Mouse (Mus musculus): ENCODE results near the gene Gpr68. TPM values are rescaled to one million over a fixed set of nuclear protein-coding genes. Genes with fewer than 3 reads are reported as not detected.

The Gpr68 gene
- total RNA-seq (2012; rRNA removed) (0.04 TPM in 1 of 2 replicates, not detected in the other), polyA plus RNA-seq (2012; ENCODE audit: insufficient read depth in 1 of 2, insufficient read length in 2 of 2, low read depth in 1 of 2, low replicate concordance in 2 of 2, missing spikeins in 1 of 2) (not detected)

- DNase-seq (ENCODE audit: low read depth, low spot score) = no peak
- H3K4me3 ChIP-seq (ENCODE audit: control insufficient read depth in 1 of 2, insufficient read depth in 1 of 2, low read depth in 2 of 2, low read length in 2 of 2) = no peak within 1 kb of the TSS
- H3K9ac ChIP-seq (ENCODE audit: control insufficient read depth, low read depth, low read length, poor library complexity, severe bottlenecking) = no peak within 1 kb of the TSS
Observed at GRCm38 (mm10) chr12:100907598-100908297, at the start of gene Gpr68. TSS of gene Gpr68 (minus strand) at chr12:100908198.

DNA sequence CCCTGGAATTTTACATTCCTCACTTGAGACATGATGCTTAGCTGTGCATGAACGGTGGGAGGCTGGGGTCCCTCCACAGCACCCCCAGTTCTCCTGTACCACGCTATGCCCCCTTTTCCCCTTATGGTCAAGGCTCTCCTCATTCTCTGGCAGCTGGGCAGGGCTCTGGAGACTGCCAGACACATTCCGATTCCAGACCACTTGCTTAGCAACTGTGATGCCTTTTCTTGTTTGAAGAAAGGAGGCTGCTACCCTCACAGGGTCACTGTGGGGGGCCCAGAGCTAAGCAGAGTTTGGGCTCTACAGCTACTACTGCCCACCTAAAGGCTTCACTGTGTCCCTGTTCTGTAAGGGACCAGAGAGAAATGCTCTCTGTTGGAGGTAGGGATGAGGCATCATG lies 49.3 kb upstream of the Gpr68 start:
- Histone ChIP-seq H3K27me3 (ENCODE audit: control insufficient read depth in 1 of 2, insufficient read depth in 2 of 2, low read length in 2 of 2) (no peaks in the 10 kb centered on the region), H3K36me3 (ENCODE audit: control insufficient read depth in 1 of 2, insufficient read depth in 2 of 2, low read length in 2 of 2) (peaks cover 0 to 45% of the 10 kb centered on the region in 2 experiments; a peak in 2 of 4 replicates), H3K79me2 (ENCODE audit: control insufficient read depth, insufficient read depth, low read length, poor library complexity) (no peaks in the 10 kb centered on the region), H3K4me3 (ENCODE audit: control insufficient read depth in 1 of 2, insufficient read depth in 1 of 2, low read depth in 2 of 2, low read length in 2 of 2) (no peak overlapping the region), H3K9me3 (replicated peaks; ENCODE audit: insufficient read depth, low read length) (no peaks in the 10 kb centered on the region), H3K9ac (ENCODE audit: control insufficient read depth, low read depth, low read length, poor library complexity, severe bottlenecking) (no peak overlapping the region), H3K4me1 (ENCODE audit: control insufficient read depth in 1 of 2, insufficient read depth in 2 of 2, low read length in 2 of 2) (peaks cover 24 to 61% of the 10 kb centered on the region in 2 experiments), H3K27ac (ENCODE audit: control insufficient read depth, low read depth, low read length) (no peak overlapping the region)
- DNase-seq (ENCODE audit: low read depth, low spot score) = no peak
- TF ChIP-seq KAT2A (conservative IDR thresholded peaks at IDR 0.05; ENCODE audit: low read depth, low read length) (no peak), SIN3A (IDR thresholded peaks at IDR 0.05; ENCODE audit: low read length) (no peak), TBP (IDR thresholded peaks at IDR 0.05; ENCODE audit: low read depth, low read length) (no peak), ZC3H11A (IDR thresholded peaks at IDR 0.05; ENCODE audit: low read depth, low read length) (no peak), MXI1 (IDR thresholded peaks at IDR 0.05; ENCODE audit: low read depth, low read length) (no peak), TCF12 (IDR thresholded peaks at IDR 0.05; ENCODE audit: low read depth, low read length) (no peak)

More at GRCm38 (mm10) chr12:100907598-100908297, at the start of gene Gpr68:
- Histone ChIP-seq H3K27ac (ENCODE audit: control insufficient read depth, low read depth, low read length) (no peak within 1 kb of the TSS), H3K27me3 (ENCODE audit: control insufficient read depth in 1 of 2, insufficient read depth in 2 of 2, low read length in 2 of 2) (peaks cover 3 to 4% of the 10 kb centered on the region in 2 experiments; a peak in 2 of 4 replicates), H3K4me1 (ENCODE audit: control insufficient read depth in 1 of 2, insufficient read depth in 2 of 2, low read length in 2 of 2) (no peaks in the 10 kb centered on the region), H3K9me3 (replicated peaks; ENCODE audit: insufficient read depth, low read length) (no peaks in the 10 kb centered on the region), H3K36me3 (ENCODE audit: control insufficient read depth in 1 of 2, insufficient read depth in 2 of 2, low read length in 2 of 2) (no peaks in the 10 kb centered on the region), H3K79me2 (ENCODE audit: control insufficient read depth, insufficient read depth, low read length, poor library complexity) (no peaks in the 10 kb centered on the region)
- no peak for TF ChIP-seq SMC3 (IDR thresholded peaks at IDR 0.05; ENCODE audit: low read depth, low read length)
- TF ChIP-seq ZMIZ1 (IDR thresholded peaks at IDR 0.05; ENCODE audit: low read depth, low read length) = no peak
- TF ChIP-seq USF1 (IDR thresholded peaks at IDR 0.05; ENCODE audit: low read depth, low read length) = no peak
- TF ChIP-seq POLR2AphosphoS5 (IDR thresholded peaks at IDR 0.05; ENCODE audit: borderline replicate concordance, low read depth, low read length) = no peak
- no peak for TF ChIP-seq CHD1 (IDR thresholded peaks at IDR 0.05; ENCODE audit: low read depth, low read length)
- TF ChIP-seq NELFE (IDR thresholded peaks at IDR 0.05; ENCODE audit: low read depth, low read length) = no peak
- no peak for TF ChIP-seq E2F4 (IDR thresholded peaks at IDR 0.05; ENCODE audit: borderline replicate concordance, low read depth, low read length)
- TF ChIP-seq TBP (IDR thresholded peaks at IDR 0.05; ENCODE audit: low read depth, low read length) = no peak
- no peak for TF ChIP-seq RCOR1 (IDR thresholded peaks at IDR 0.05; ENCODE audit: low read depth, low read length)
- no peak for TF ChIP-seq NRF1 (IDR thresholded peaks at IDR 0.05; ENCODE audit: insufficient read depth, low read depth, low read length, poor library complexity, severe bottlenecking)

Measured in MEL (cell line).